Mouse (Mus musculus) frontal cortex, postnatal 25 days (tissue): ENCODE results near the gene Fgd2.

Experiments used
- DNase-seq, 2 experiments: peaks; one replicate each; pipeline ENCODE4 v3.0.0; 2022; ENCODE audit warnings: low spot score in 2 of 2

Gene Fgd2

GRCm38 (mm10) chr17:29397480-29398433, 37.0 kb downstream of the Fgd2 start:
- DNase-seq, result no peak

GRCm38 (mm10) chr17:29398434-29399026, 37.8 kb downstream of the Fgd2 start:
- DNase-seq, result no peak

- no peak for DNase-seq
These were observed 38.7 kb downstream of the Fgd2 start for GRCm38 (mm10) chr17:29399241-29399910.

- DNase-seq, result no peak
These were observed 39.3 kb downstream of the Fgd2 start for GRCm38 (mm10) chr17:29400044-29400443.

- no peak for DNase-seq
These were observed 41.1 kb downstream of the Fgd2 start for GRCm38 (mm10) chr17:29401741-29402268.

- DNase-seq, result no peak
These were observed 42.5 kb downstream of the Fgd2 start for GRCm38 (mm10) chr17:29403179-29403578.

GRCm38 (mm10) chr17:29405501-29405900, 44.8 kb downstream of the Fgd2 start:
- no peak for DNase-seq

GRCm38 (mm10) chr17:29406077-29406476, 45.4 kb downstream of the Fgd2 start:
- no peak for DNase-seq

GRCm38 (mm10) chr17:29407405-29407804, 46.7 kb downstream of the Fgd2 start:
- DNase-seq, result no peak

GRCm38 (mm10) chr17:29408364-29408763, 47.6 kb downstream of the Fgd2 start:
- DNase-seq, result no peak

GRCm38 (mm10) chr17:29409800-29410343, 49.2 kb downstream of the Fgd2 start:
- no peak for DNase-seq

- DNase-seq, result no peak
These were observed 51.2 kb downstream of the Fgd2 start for GRCm38 (mm10) chr17:29411821-29412425.

GRCm38 (mm10) chr17:29414566-29414965, 53.9 kb downstream of the Fgd2 start:
- no peak for DNase-seq

GRCm38 (mm10) chr17:29415761-29416662, 55.3 kb downstream of the Fgd2 start:
- DNase-seq, result no peak

- no peak for DNase-seq
These were observed 56.0 kb downstream of the Fgd2 start for GRCm38 (mm10) chr17:29416757-29417156.

GRCm38 (mm10) chr17:29418758-29419380, 58.2 kb downstream of the Fgd2 start:
- DNase-seq, result no peak

- no peak for DNase-seq
These were observed 59.4 kb downstream of the Fgd2 start for GRCm38 (mm10) chr17:29419976-29420739.

- DNase-seq, result no peak
These were observed 60.6 kb downstream of the Fgd2 start for GRCm38 (mm10) chr17:29421319-29421718.

GRCm38 (mm10) chr17:29422337-29422736, 61.6 kb downstream of the Fgd2 start:
- DNase-seq, result no peak
